ENCODE assay signal across 9 mouse cellular contexts in the genomic region with DNA sequence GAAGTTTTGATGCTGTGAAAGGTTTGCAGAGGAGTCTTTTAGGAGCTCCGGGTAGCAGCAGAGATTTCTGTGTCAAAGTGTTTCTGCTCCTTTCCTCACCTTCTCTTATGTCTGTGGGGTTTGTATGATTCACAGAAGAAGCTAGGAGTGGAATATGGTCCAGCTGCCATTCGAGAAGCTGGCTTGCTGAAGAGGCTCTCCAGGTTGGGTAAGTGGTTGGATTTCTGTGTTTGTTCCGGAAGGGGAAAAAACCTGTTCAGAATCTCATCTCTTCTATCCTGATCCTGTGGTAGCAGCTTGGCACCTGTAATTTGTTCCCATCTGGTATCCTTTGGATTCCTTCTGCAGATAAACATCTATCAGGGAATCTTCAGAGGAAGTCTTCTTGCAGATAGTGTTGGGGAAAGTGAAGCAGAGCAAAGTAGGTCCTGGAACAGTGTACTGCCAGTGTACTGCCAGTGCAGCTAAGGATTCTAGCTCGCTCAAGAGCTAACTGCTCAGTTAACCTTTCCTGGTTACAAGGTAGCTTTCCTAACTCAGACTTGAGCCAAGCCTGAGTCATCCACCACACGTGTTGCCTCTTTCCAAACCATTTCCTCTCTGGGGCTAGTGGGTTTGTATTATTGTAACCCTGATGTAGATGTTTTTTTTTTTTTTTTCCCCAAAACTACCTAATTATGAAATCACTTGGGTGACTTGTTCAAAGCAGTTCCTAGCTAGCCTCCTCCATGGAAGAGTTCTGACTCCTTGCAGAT. TPM values are rescaled to one million over a fixed set of nuclear protein-coding genes. Genes with fewer than 3 reads are reported as not detected.
A peak's percentile ranks its signal among the peaks of the same experiment; 100 is the strongest.
DNase-seq lines count a peak whose midpoint lies in the region; ATAC-seq lines count a peak whose summit lies in the region.
"Had no signal": no experiment of that assay in that cellular context is flagged by ENCODE, and none has a peak within 500 bp of the region (broad histone marks: within the 10 kb centered on the region; RNA-seq: fewer than 3 reads in every experiment).

No protein-coding gene starts in this region.

- DNase-seq in 3134 (ENCODE audit: extremely low read depth, insufficient read length, low spot score) (peak; percentile 26), NIH3T3 (ENCODE audit: low read depth) (peak; percentile 60)
- no peak for DNase-seq in embryo, embryonic 10 days (ENCODE audit: low spot score)
- DNase-seq in layer of hippocampus, adult 9-11 months = no peak
- no peak for DNase-seq in spleen, postnatal 14 days (ENCODE audit: low spot score in 2 of 2)
- DNase-seq: gastrocnemius, postnatal 25 days had no signal

- ATAC-seq in hematopoietic stem cell, adult 5-6 weeks (replicated peaks in 1 of 2; ENCODE audit: insufficient read depth in 1 of 2, low FRiP score in 2 of 2, low TSS enrichment in 1 of 2, low read depth in 1 of 2, poor library complexity in 2 of 2, severe bottlenecking in 2 of 2) = peak; percentile 53 to 84
- peak; percentile 80 for ATAC-seq in megakaryocyte, adult 5-6 weeks (ENCODE audit: poor library complexity, severe bottlenecking)
- ATAC-seq in inflammation-experienced regulatory T-cells, adult 6 months = no peak

RNA-seq across cellular contexts. Expression of a gene that starts 1.3 kb away (rescaled TPM):
- total RNA-seq in hematopoietic stem cell, adult 5-6 weeks (2017) = 0.99 and 1.6 TPM in 2 replicates
- 11.9 and 15.8 TPM in 2 replicates for total RNA-seq in megakaryocyte, adult 5-6 weeks (2015)
- total RNA-seq in megakaryocyte, adult 5-6 weeks (2017) = 5.3 and 6.8 TPM in 2 replicates
- under 1 TPM in 1 of 3 experiments, not detected in 2; 0.26 TPM for polyA plus RNA-seq in inflammation-experienced regulatory T-cells, adult 6 months (2017; shearing (Covaris generic))
- total RNA-seq: gastrocnemius, postnatal 25 days had no signal

RNA-seq across cellular contexts. Expression of a gene that starts 40.6 kb away (rescaled TPM):
- total RNA-seq in hematopoietic stem cell, adult 5-6 weeks (2017) = 160 and 180 TPM in 2 replicates
- total RNA-seq in megakaryocyte, adult 5-6 weeks (2015) = 17.5 and 17.7 TPM in 2 replicates
- 192 and 195 TPM in 2 replicates for total RNA-seq in megakaryocyte, adult 5-6 weeks (2017)
- polyA plus RNA-seq in inflammation-experienced regulatory T-cells, adult 6 months (2017; shearing (Covaris generic)) = 10 to 100 TPM; 47.1 to 75.0 (median 63.3) TPM

RNA-seq across cellular contexts. Expression of a gene that starts 42.4 kb away (rescaled TPM):
- total RNA-seq in hematopoietic stem cell, adult 5-6 weeks (2017) = 17.8 and 23.3 TPM in 2 replicates
- 17.5 and 18.2 TPM in 2 replicates for total RNA-seq in megakaryocyte, adult 5-6 weeks (2015)
- total RNA-seq in megakaryocyte, adult 5-6 weeks (2017) = 17.0 and 18.5 TPM in 2 replicates
- 10 to 100 TPM; 24.0 to 33.4 (median 31.1) TPM for polyA plus RNA-seq in inflammation-experienced regulatory T-cells, adult 6 months (2017; shearing (Covaris generic))

Comparison
In these comparisons a context has a peak if more than half of its experiments do, and no peak if none do; other contexts are left out.
1. DNase-seq: peak in 3134 (single experiment) and NIH3T3 (single experiment); none in embryo, embryonic 10 days (single experiment), layer of hippocampus, adult 9-11 months (single experiment) and spleen, postnatal 14 days (0 of 2).